Mouse (Mus musculus): Measurements from ENCODE around the gene Med29.

Gene Med29

DNA sequence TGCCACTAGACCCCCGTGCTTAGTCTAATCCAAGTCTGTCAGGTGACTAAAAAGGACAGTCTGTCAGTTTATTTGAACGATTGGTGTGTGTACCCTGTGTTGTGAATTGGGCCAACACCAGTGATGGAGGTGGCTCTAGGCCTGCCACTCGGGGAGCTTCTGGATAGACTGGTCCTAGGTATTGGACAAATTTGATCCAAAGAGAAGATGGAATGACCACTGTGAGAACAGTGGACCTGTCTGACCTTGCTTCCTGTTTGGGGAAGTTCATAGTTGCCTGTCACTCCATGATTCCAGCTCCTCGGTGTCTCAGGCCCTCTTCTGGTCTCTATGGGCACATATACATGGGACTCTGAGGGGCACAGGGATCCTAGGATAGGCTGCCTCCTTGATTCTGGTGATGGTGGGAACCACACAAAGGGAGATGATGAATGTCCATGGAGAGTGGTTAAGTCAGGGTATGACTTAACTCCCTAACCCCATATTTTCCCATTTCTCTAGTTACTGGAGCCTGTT, 40.8 kb downstream of the Med29 start:
- DNase-seq = no peak

- peak; percentile 97 for DNase-seq
These were observed 42.2 kb downstream of the Med29 start, which contains the start of gene Rps16 for GRCm38 (mm10) chr7:28350155-28350883. Rps16 (plus strand) TSS chr7:28350652.

DNA sequence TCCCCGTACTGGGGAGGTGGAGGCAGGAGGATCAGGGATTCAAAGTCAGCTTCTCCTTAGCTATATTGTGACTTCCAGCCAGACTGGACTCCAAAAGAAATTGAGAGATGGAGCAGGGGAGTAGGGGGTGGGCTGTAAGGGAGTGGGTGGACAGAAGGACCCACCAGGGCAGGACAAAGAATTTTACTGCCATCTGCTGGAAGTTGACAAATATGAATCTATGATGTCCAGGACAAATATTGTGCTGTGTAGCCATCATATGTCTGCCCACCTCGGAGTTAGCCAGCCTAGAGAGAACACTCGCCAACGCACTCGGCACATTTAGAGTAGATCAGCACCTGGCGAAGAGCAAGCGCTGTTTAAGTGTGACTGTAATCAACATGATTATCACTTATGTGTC, 43.9 kb downstream of the Med29 start:
- DNase-seq = no peak

- no peak for DNase-seq
These were observed 44.8 kb downstream of the Med29 start for GRCm38 (mm10) chr7:28347746-28348145.

GRCm38 (mm10) chr7:28344637-28345036, 47.9 kb downstream of the Med29 start:
- DNase-seq = peak; percentile 70

DNA sequence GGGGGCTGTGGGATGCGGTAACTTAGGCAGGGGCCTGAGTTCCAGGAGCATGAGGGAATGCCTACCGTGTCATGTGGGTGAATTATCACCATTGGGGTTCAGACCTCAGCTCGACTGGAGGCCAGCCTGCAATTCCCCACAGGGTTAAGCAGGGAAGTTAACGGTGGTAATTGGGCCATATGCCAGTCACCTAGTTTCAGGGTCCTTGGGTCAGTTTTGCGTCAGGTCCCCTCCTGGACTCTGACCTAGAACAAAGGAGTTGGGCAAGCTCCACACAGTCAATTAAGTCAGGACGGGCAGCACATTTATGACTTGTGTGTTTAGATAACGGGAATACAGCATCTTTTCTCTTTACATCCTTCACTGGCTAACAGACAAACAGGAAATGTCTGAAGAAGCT, 51.1 kb downstream of the Med29 start:
- DNase-seq = no peak

GRCm38 (mm10) chr7:28339213-28339917, 53.1 kb downstream of the Med29 start:
- DNase-seq = peak; percentile 64

GRCm38 (mm10) chr7:28338108-28338998, 54.2 kb downstream of the Med29 start, which contains the start of gene Supt5:
Supt5 (minus strand) TSS chr7:28338746.
- DNase-seq = peak; percentile 98

Measured in kidney, adult 18-20 months (tissue).